Comparison of ENCODE assay signal across 11 mouse cellular contexts in the genomic region with DNA sequence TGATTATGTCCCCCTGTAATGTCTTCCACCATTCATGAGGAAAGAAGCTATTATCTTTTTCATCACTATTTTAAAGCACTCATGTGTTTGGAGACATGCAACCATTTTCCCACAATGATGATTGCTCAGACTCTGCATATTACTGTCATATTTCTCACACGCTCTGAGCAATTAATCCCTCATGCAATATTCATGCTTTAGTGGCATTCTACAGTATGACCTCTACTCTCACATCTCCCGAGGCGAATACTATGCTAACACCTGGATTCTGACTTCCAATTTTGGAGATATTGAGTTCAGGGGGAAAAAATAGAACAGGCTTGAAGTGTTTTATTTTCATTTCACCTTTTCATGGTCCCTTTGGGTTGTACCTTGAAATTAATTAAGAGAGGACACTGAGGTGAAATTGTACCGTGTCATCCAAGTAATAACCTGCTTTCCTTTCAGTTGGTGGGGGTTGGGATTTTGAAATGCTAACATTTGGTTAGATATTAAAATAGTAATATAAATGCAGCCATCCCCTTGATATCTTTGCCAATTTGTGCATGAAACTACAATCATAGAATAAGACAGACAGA.
"Had no signal": no experiment of that assay in that cellular context is flagged by ENCODE, and none has a peak within 500 bp of the region (broad histone marks: within the 10 kb centered on the region; RNA-seq: fewer than 3 reads in every experiment).

No protein-coding gene starts in this region.

- H3K9me3 ChIP-seq: limb, embryonic 13.5 days had no signal

- H3K4me1 ChIP-seq: limb, embryonic 13.5 days had no signal

- H3K36me3 ChIP-seq: limb, embryonic 13.5 days had no signal

- H3K4me2 ChIP-seq: limb, embryonic 13.5 days had no signal

- H3K27ac ChIP-seq: layer of hippocampus, adult 2 months; limb, embryonic 13.5 days; liver, embryonic 14.5 days had no signal

- H3K4me3 ChIP-seq: layer of hippocampus, adult 2 months; limb, embryonic 13.5 days had no signal

- DNase-seq: kidney, adult 18-20 months; kidney, postnatal 10 days; kidney, postnatal 4 days; left cerebral cortex, postnatal 4 days; lung, adult 18-20 months; right cerebral cortex, adult 18-20 months; right cerebral cortex, postnatal 25 days; thymus, postnatal 4 days had no signal

- H3K9ac ChIP-seq: limb, embryonic 13.5 days; liver, embryonic 14.5 days had no signal

- H3K27me3 ChIP-seq: limb, embryonic 13.5 days had no signal
